Mouse (Mus musculus) brown adipose tissue, adult 24 weeks (tissue): ENCODE data around the gene Hoxc5. TPM values are rescaled to one million over a fixed set of nuclear protein-coding genes. Genes with fewer than 3 reads are reported as not detected.

Experiments
- H3K27ac ChIP-seq: fragments of 200-500 bp; replicated peaks from 2 replicates; pipeline ENCODE4 v1.5.1; 2012; ENCODE audit warnings: low read depth, mild to moderate bottlenecking, low read length
- H3K4me1 ChIP-seq: fragments of 200-500 bp; 2 replicates; pipeline ENCODE4 v1.6.1; 2012; ENCODE audit warnings: low read length, mixed read lengths; ENCODE audit not compliant: control insufficient read depth, insufficient read depth, insufficient read length
- H3K4me3 ChIP-seq: fragments of 200-500 bp; 2 replicates; pipeline ENCODE4 v1.5.1; 2012; ENCODE audit warnings: low read depth, mild to moderate bottlenecking, low read length, moderate library complexity; ENCODE audit not compliant: insufficient read depth
- polyA plus RNA-seq: library from polyadenylated mRNA; stranded (reverse); fragments of >200 nt; gene quantifications from 2 replicates; pipeline ENCODE4 v1.2.4, GENCODE M21; 2012; ENCODE audit not compliant: missing spikeins, insufficient read depth, insufficient read length

Hoxc5 gene
- polyA plus RNA-seq, 1 experiment, result 14.1 TPM

DNA sequence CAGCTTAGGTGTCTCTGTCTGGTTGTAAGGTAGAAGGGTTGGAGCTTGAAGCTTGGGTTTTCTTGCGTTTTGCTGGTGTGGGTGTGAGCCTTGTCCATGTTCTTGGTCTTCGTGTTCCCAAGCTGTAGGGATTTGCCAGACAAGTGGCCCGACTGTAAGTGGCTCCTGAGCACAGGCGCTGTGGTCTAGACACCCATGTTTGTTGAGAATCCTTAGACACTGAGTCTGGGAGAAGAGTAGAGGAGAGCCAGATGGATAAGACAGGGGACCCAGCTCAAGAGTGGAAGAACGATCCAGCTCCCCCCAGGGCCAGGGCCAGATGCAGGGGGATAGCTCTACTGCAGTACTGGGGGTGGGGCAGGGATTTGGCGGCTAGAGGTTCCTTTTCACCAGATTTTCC lies 5.5 kb downstream of the Hoxc5 start:
- no peak overlapping the region for H3K27ac ChIP-seq
- H3K4me1 ChIP-seq, result no peaks in the 10 kb centered on the region
- H3K4me3 ChIP-seq, result no peak overlapping the region

- H3K4me1 ChIP-seq, result no peaks in the 10 kb centered on the region
- no peak overlapping the region for H3K4me3 ChIP-seq
- no peak overlapping the region for H3K27ac ChIP-seq
Measured at GRCm38 (mm10) chr15:102975034-102975433, 7.8 kb downstream of the Hoxc5 start.

DNA sequence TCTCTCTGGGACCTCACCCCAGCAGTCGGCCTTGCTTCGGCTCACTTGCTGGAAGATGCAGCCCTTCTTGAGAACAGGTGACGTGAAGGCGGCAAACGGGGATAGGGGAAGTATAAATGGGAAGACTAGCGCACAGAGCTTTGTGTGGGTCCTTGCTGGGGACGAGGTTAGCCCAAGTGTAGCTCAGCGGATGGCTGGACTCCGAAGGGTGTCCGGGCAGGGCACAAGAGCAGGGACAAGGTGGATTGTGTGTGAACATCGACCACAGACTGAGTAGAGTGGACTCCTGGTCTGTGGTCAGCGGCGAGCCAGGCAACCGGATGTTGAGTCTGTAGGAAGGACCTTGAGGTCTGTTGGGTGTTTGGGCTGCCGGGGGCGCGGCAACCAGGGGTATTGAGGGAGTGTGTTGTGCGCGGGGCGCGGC lies 8.5 kb downstream of the Hoxc5 start:
- no peaks in the 10 kb centered on the region for H3K4me1 ChIP-seq
- H3K4me3 ChIP-seq, result no peak overlapping the region
- H3K27ac ChIP-seq, result no peak overlapping the region

- H3K4me3 ChIP-seq, result peak within 1 kb of the TSS; percentile 47
- no peaks in the 10 kb centered on the region for H3K4me1 ChIP-seq
- no peak within 1 kb of the TSS for H3K27ac ChIP-seq
Measured at GRCm38 (mm10) chr15:102976171-102976570, 8.9 kb downstream of the Hoxc5 start, which contains the start of gene Hoxc9. TSS of gene Hoxc9 (plus strand) at chr15:102976439.

DNA sequence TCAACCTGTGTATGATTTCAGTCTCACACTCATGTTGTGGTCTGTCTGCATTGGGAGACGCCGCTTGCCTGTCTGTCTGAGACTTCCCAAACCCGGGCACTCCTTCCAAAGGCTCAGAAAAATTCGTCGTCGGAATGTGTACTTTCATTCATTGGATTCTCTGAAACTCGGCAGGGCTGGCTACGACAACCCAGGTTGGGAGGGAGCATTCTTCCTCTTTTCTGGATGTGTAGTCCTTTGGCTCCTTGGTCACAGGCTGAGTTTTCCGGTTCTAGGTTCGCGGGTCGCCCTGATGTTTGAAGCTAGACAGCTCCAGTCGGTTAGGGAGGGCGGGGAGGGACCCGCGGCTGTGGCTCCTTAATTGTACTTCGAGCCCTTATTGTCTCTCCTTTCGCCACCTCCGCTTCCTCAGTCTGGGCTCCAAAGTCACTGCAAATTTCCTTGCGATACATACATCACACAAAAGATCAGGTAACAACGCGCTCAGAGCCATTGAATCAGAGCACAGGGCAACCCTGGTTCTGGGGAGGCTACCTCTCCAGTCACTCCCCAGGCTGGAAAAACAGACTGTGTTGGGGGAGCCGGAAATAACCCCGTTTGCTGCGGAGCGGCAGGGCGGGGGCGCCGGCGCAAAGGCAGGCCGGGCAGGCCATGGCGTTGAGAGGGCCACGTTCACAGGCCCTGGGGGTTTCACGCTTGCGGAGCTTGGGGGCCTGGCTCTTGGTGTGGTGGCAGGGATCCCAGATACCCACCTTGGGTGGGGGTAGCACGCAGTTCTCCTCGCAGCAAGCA lies 9.6 kb downstream of the Hoxc5 start:
- H3K27ac ChIP-seq, result no peak overlapping the region
- peak overlapping the region; percentile 47 for H3K4me3 ChIP-seq
- H3K4me1 ChIP-seq, result no peaks in the 10 kb centered on the region

GRCm38 (mm10) chr15:102977423-102977974 lies 10.3 kb downstream of the Hoxc5 start:
- no peaks in the 10 kb centered on the region; the same call in 1 of the 2 replicates for H3K4me1 ChIP-seq
- H3K4me3 ChIP-seq, result peak overlapping the region; percentile 47
- H3K27ac ChIP-seq, result no peak overlapping the region

- H3K27ac ChIP-seq, result no peak overlapping the region
- H3K4me1 ChIP-seq, result no peaks in the 10 kb centered on the region; the same call in 1 of the 2 replicates
- no peak overlapping the region for H3K4me3 ChIP-seq
Measured at GRCm38 (mm10) chr15:102978615-102979515, 11.6 kb downstream of the Hoxc5 start.

DNA sequence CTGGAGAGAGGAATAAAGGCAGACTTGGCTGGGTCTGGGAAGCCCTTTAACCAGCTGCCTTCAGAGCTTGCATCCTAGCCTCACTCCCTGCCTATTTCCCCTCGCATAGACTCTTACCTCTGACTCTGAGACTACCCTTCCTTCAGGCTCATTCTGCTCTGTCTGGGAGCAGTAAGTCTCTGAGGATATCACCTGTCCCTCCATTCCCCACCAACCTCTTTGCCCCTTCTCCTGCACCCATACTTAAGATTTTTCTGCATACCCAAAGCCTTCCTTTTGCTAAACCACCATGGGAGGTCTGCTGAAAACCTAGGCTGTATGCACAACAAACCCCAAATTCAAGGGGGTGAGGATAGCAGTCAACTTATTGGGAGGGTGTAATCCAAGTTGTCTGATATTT lies 12.7 kb downstream of the Hoxc5 start:
- Histone ChIP-seq H3K27ac (no peak overlapping the region), H3K4me3 (no peak overlapping the region)

DNA sequence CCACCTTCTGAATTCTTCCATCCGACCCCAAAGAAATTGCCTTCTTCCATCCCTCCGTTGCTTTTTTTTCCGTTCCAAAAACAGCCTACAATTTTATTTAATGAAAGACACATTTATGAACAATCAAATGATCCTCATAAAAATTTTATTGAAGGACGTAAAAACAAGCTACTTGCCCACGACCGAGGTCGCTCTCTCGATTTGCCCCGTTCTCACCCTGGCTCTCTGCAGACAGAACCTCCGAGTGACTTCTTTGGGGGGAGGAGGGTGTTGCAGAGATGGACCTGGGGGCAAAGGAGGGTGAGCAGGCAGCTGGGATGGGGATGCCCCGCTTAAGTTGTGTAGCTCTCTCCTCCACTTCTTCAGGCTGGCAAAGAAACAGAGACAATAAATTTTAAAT lies 13.1 kb downstream of the Hoxc5 start:
- H3K27ac ChIP-seq, result no peak overlapping the region
- H3K4me1 ChIP-seq, result no peaks in the 10 kb centered on the region; the same call in 1 of the 2 replicates
- H3K4me3 ChIP-seq, result no peak overlapping the region

More for the DNA sequence above, 12.7 kb downstream of the Hoxc5 start:
- H3K4me1 ChIP-seq, result no peaks in the 10 kb centered on the region; the same call in 1 of the 2 replicates

- H3K4me1 ChIP-seq, result no peaks in the 10 kb centered on the region; the same call in 1 of the 2 replicates
- no peak overlapping the region for H3K4me3 ChIP-seq
- no peak overlapping the region for H3K27ac ChIP-seq
Measured at GRCm38 (mm10) chr15:102980912-102981311, 13.7 kb downstream of the Hoxc5 start.

- H3K4me1 ChIP-seq, result no peaks in the 10 kb centered on the region; the same call in 1 of the 2 replicates
- H3K27ac ChIP-seq, result no peak overlapping the region
- H3K4me3 ChIP-seq, result peak overlapping the region; percentile 46
Measured at GRCm38 (mm10) chr15:102981379-102982288, 14.4 kb downstream of the Hoxc5 start.

- Histone ChIP-seq H3K4me3 (no peak overlapping the region), H3K4me1 (no peaks in the 10 kb centered on the region; the same call in 1 of the 2 replicates), H3K27ac (no peak overlapping the region)
Measured at GRCm38 (mm10) chr15:102983716-102984115, 16.5 kb downstream of the Hoxc5 start.

- Histone ChIP-seq H3K4me1 (no peaks in the 10 kb centered on the region; the same call in 1 of the 2 replicates), H3K4me3 (no peak overlapping the region), H3K27ac (no peak overlapping the region)
Measured at GRCm38 (mm10) chr15:102984521-102984920, 17.3 kb downstream of the Hoxc5 start.

- no peaks in the 10 kb centered on the region; the same call in 1 of the 2 replicates for H3K4me1 ChIP-seq
- no peak overlapping the region for H3K27ac ChIP-seq
Measured at GRCm38 (mm10) chr15:102984925-102985324, 17.7 kb downstream of the Hoxc5 start.

More at GRCm38 (mm10) chr15:102984925-102985324, 17.7 kb downstream of the Hoxc5 start:
- no peak overlapping the region for H3K4me3 ChIP-seq
